Mouse (Mus musculus) ES-E14 (cell line): ENCODE measurements around the gene Adh6b. TPM values are rescaled to one million over a fixed set of nuclear protein-coding genes. Genes with fewer than 3 reads are reported as not detected.

ENCODE experiments used
- DNase-seq: peaks from one replicate; pipeline ENCODE4 v3.0.0-alpha.2; 2013; ENCODE audit warnings: low read depth, low spot score
- H3K27ac ChIP-seq: 2 replicates; pipeline ENCODE4 v1.5.1; 2012; ENCODE audit warnings: low read depth, mild to moderate bottlenecking, low read length, moderate library complexity, mixed read lengths; ENCODE audit not compliant: poor library complexity, insufficient read depth, severe bottlenecking
- H3K36me3 ChIP-seq: 2 replicates; pipeline ENCODE4 v1.6.1; 2012; ENCODE audit warnings: mild to moderate bottlenecking, low read length, moderate library complexity, mixed read lengths; ENCODE audit not compliant: control insufficient read depth, poor library complexity, insufficient read depth, severe bottlenecking
- H3K4me1 ChIP-seq, 2 experiments: fragments of 150-350 bp in 1 of 2; sonication (generic) in 1 of 2; 2 replicates each; pipeline ENCODE4 v1.6.1; 2012; ENCODE audit warnings: low read length in 2 of 2, mild to moderate bottlenecking in 1 of 2, mixed read lengths in 1 of 2; ENCODE audit not compliant: control insufficient read depth in 2 of 2, insufficient read depth in 2 of 2, poor library complexity in 1 of 2
- H3K4me3 ChIP-seq, 2 experiments: fragments of 150-350 bp in 1 of 2; sonication (generic) in 1 of 2; 2 replicates each; pipeline ENCODE4 v1.5.1; 2012; ENCODE audit warnings: low read length in 2 of 2, low read depth in 1 of 2, mild to moderate bottlenecking in 1 of 2, mixed read lengths in 1 of 2; ENCODE audit not compliant: insufficient read depth in 1 of 2, poor library complexity in 1 of 2, severe bottlenecking in 1 of 2
- H3K9ac ChIP-seq: 2 replicates; pipeline ENCODE4 v1.6.1; 2012; ENCODE audit warnings: low read depth, mild to moderate bottlenecking, low read length, mixed read lengths; ENCODE audit not compliant: poor library complexity, insufficient read depth, severe bottlenecking
- H3K9me3 ChIP-seq: fragments of 150-350 bp; sonication (generic); 2 replicates; pipeline ENCODE4 v1.6.1; 2012; ENCODE audit warnings: low read depth, mild to moderate bottlenecking, low read length; ENCODE audit not compliant: control insufficient read depth, insufficient read depth
- CHD2 ChIP-seq: IDR thresholded peaks from 2 replicates; pipeline ENCODE4 v1.6.1; 2014; ENCODE audit warnings: mild to moderate bottlenecking, low read depth, low read length, inconsistent platforms
- HCFC1 ChIP-seq: IDR thresholded peaks from 2 replicates; pipeline ENCODE4 v1.6.1; 2012; ENCODE audit warnings: low read length, inconsistent platforms, borderline replicate concordance; ENCODE audit not compliant: insufficient read depth
- MAFK ChIP-seq: IDR thresholded peaks from 2 replicates; pipeline ENCODE4 v1.6.1; 2014; ENCODE audit warnings: mild to moderate bottlenecking, low read depth, low read length, inconsistent platforms; ENCODE audit not compliant: insufficient read depth
- ZC3H11A ChIP-seq: IDR thresholded peaks from 2 replicates; pipeline ENCODE4 v1.6.1; 2012; ENCODE audit warnings: low read depth, mild to moderate bottlenecking, inconsistent platforms, low read length, borderline replicate concordance
- ZNF384 ChIP-seq: IDR thresholded peaks from 2 replicates; pipeline ENCODE4 v1.6.1; 2012; ENCODE audit warnings: low read depth, low read length, inconsistent platforms
- in situ Hi-C, 2 experiments: fragments of 600-800 bp; cut with MboI; formaldehyde crosslinking; loops; one replicate each; pipeline ENCODE4 v1.15.1; 2025; ENCODE audit warnings: low sequenced_read_pairs in 2 of 2, inconsistent platforms in 1 of 2; ENCODE audit not compliant: unreplicated experiment in 2 of 2
- total RNA-seq: library from RNA; depleted of rRNA; stranded (reverse); fragments of 300-350 nt; gene quantifications from 2 replicates; pipeline ENCODE4 v1.2.3, GENCODE M21; 2012

Gene Adh6b
- total RNA-seq, 1 experiment: not detected

DNA sequence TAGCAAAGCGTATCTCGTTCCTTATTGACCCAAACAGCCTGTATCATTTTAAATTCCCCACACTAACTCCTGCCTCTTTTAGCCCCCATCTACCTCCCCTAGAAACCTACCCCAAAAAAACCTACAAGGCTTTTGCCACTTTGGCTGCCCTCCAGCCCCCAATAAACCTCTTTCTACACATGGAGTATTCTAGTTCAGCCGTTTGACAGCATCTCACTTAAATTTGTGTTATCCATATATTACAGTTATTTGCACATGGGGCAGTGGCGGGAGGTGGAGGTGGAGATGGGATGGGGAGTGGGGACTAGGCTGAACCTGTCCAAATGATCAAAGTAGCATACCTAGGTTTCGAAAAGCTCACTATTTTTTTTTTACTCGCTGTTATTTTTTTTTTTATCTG lies 16.1 kb upstream of the Adh6b start:
- H3K9me3 ChIP-seq: no peaks in the 10 kb centered on the region
- no peak overlapping the region for H3K4me3 ChIP-seq
- in situ Hi-C loops: no loop called here
- no peak for TF ChIP-seq CHD2
- no peak for TF ChIP-seq ZC3H11A
- TF ChIP-seq MAFK: no peak
- TF ChIP-seq HCFC1: no peak
- no peak for TF ChIP-seq ZNF384
- H3K4me1 ChIP-seq: no peaks in the 10 kb centered on the region
- H3K27ac ChIP-seq: no peak overlapping the region
- no peak overlapping the region for H3K9ac ChIP-seq
- H3K36me3 ChIP-seq: no peaks in the 10 kb centered on the region
- no peak for DNase-seq

DNA sequence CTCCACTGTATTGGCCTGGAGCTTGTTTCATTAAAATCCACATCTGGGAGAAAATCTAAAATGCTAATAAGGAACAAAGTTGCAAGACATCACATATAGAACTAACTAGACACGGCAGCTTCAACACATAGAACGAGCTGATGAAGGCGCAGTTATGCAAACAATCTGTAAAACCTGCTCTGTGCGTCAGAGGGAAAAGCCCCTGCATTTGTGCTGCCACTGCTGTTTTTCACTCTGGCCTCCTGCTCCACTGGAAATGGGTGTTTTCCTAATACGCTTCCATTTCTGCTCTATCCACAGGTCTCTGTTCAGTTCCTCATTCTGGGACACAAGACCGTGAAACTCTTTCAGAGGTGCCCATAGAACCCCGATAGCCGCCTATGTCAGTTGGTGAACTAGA lies 7.7 kb upstream of the Adh6b start:
- Histone ChIP-seq H3K4me1 (no peaks in the 10 kb centered on the region), H3K9ac (no peak overlapping the region), H3K36me3 (no peaks in the 10 kb centered on the region), H3K27ac (no peak overlapping the region), H3K4me3 (no peak overlapping the region), H3K9me3 (no peaks in the 10 kb centered on the region)
- no peak for TF ChIP-seq ZC3H11A
- TF ChIP-seq HCFC1: no peak
- no peak for TF ChIP-seq MAFK
- no peak for TF ChIP-seq CHD2
- TF ChIP-seq ZNF384: no peak
- in situ Hi-C loops: no loop called here
- no peak for DNase-seq

GRCm38 (mm10) chr3:138334320-138334719 lies 7.3 kb upstream of the Adh6b start:
- TF ChIP-seq ZNF384: no peak

DNA sequence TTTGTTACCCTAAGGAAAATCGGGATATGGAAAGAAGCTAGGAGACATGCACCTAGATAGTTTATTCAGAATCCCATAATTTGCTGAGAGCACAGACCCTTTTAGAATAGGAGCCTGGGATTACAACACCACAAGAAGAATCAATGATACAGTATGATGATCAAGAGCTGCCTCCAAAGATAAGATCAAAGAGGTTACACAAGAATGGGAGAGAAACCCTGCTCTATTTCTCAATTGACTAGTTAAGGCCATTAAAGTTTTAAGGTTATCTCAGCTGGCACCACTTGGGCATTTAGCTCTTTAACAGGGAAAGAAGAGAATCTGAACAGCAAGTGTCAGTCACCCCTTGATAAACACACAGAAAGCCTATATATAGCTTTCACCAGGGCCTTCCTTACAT lies 6.0 kb upstream of the Adh6b start:
- Histone ChIP-seq H3K4me1 (no peaks in the 10 kb centered on the region), H3K27ac (no peak overlapping the region), H3K4me3 (no peak overlapping the region), H3K9ac (no peak overlapping the region), H3K9me3 (no peaks in the 10 kb centered on the region), H3K36me3 (no peaks in the 10 kb centered on the region)
- no peak for DNase-seq
- in situ Hi-C loops: no loop called here
- no peak for TF ChIP-seq ZNF384
- TF ChIP-seq HCFC1: no peak

More at GRCm38 (mm10) chr3:138334320-138334719, 7.3 kb upstream of the Adh6b start:
- in situ Hi-C loops: no loop called here
- Histone ChIP-seq H3K9ac (no peak overlapping the region), H3K27ac (no peak overlapping the region), H3K36me3 (no peaks in the 10 kb centered on the region), H3K4me3 (no peak overlapping the region), H3K4me1 (no peaks in the 10 kb centered on the region), H3K9me3 (no peaks in the 10 kb centered on the region)
- no peak for DNase-seq

DNA sequence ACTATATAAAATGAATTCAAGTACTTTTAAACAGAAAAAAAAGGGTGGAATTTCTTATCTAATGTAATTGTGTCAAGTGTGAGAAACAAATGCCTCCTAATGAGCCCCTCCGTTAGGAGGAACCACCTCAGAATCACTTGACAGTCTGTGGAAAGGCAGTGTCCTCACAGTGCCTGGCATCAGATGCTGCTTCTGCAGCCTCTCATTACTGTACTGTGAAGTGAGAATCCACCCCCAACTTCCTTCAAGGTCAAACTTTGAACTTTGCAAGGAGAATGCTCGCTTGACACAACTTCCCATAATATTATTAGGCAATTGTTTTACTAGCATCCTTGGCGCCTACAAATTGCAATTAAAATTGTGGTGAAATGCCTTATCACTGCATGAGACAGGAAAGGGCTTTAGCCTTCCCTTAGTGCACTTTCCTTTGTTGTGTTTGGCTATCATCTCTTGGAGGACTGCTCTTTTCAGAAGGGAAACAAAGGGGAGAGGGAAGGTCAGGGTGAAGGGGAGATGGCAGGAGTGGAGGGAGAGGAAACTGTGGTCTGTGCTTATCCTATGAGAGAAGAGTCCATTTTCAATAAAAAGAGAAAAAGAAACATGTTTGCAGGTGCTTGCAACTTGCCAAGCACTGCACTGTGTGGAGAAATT lies 5.3 kb upstream of the Adh6b start:
- in situ Hi-C loops: no loop called here
- Histone ChIP-seq H3K36me3 (no peaks in the 10 kb centered on the region), H3K4me1 (no peaks in the 10 kb centered on the region), H3K27ac (no peak overlapping the region), H3K9me3 (no peaks in the 10 kb centered on the region), H3K4me3 (no peak overlapping the region), H3K9ac (no peak overlapping the region)
- no peak for DNase-seq
- no peak for TF ChIP-seq CHD2
- TF ChIP-seq MAFK: no peak
- no peak for TF ChIP-seq HCFC1
- TF ChIP-seq ZNF384: no peak
- TF ChIP-seq ZC3H11A: no peak
